Mouse (Mus musculus): Measurements from ENCODE around the gene Slc10a1. TPM values are rescaled to one million over a fixed set of nuclear protein-coding genes. Genes with fewer than 3 reads are reported as not detected.

Slc10a1 gene
- 0.80 and 1.4 TPM in 2 replicates for polyA plus RNA-seq (2015; fragmentation: Nextera tagmentation; extraction: Ambion mirVana)

- WGBS: 80% methylated on average over 5 of the region's 5 CpGs
- H3K9ac ChIP-seq (ENCODE audit: low read length): no peak within 1 kb of the TSS
Measured at GRCm38 (mm10) chr12:80968605-80969004, at the start of gene Slc10a1. Gene Slc10a1 (minus strand): TSS chr12:80968705.

GRCm38 (mm10) chr12:81017624-81018023 is 49.1 kb upstream of the Slc10a1 start:
- no peak overlapping the region for H3K27ac ChIP-seq (ENCODE audit: low read length)
- no peak overlapping the region for H3K4me3 ChIP-seq (ENCODE audit: low read length)
- H3K4me1 ChIP-seq (replicated peaks; ENCODE audit: control insufficient read depth, insufficient read depth, low read length): no peaks in the 10 kb centered on the region
- WGBS: 90% methylated on average over 12 of the region's 12 CpGs
- H3K4me2 ChIP-seq (ENCODE audit: low read depth, low read length): no peak overlapping the region
- no peaks in the 10 kb centered on the region for H3K9me3 ChIP-seq (ENCODE audit: control insufficient read depth, low read length)
- H3K9ac ChIP-seq (ENCODE audit: low read length): no peak overlapping the region
- ATAC-seq (ENCODE audit: low read depth): no peak
- no peaks in the 10 kb centered on the region for H3K36me3 ChIP-seq (ENCODE audit: control insufficient read depth, insufficient read depth, low read length)
- H3K27me3 ChIP-seq (ENCODE audit: control insufficient read depth, insufficient read depth, low read depth, low read length): no peaks in the 10 kb centered on the region

More at GRCm38 (mm10) chr12:80968605-80969004, at the start of gene Slc10a1:
- no peak for ATAC-seq (ENCODE audit: low read depth)
- Histone ChIP-seq H3K36me3 (ENCODE audit: control insufficient read depth, insufficient read depth, low read length) (no peaks in the 10 kb centered on the region), H3K27me3 (ENCODE audit: control insufficient read depth, insufficient read depth, low read depth, low read length) (no peaks in the 10 kb centered on the region), H3K4me1 (replicated peaks; ENCODE audit: control insufficient read depth, insufficient read depth, low read length) (no peaks in the 10 kb centered on the region), H3K27ac (ENCODE audit: low read length) (no peak within 1 kb of the TSS), H3K9me3 (ENCODE audit: control insufficient read depth, low read length) (no peaks in the 10 kb centered on the region), H3K4me2 (ENCODE audit: low read depth, low read length) (no peak within 1 kb of the TSS), H3K4me3 (ENCODE audit: low read length) (no peak within 1 kb of the TSS)

DNA sequence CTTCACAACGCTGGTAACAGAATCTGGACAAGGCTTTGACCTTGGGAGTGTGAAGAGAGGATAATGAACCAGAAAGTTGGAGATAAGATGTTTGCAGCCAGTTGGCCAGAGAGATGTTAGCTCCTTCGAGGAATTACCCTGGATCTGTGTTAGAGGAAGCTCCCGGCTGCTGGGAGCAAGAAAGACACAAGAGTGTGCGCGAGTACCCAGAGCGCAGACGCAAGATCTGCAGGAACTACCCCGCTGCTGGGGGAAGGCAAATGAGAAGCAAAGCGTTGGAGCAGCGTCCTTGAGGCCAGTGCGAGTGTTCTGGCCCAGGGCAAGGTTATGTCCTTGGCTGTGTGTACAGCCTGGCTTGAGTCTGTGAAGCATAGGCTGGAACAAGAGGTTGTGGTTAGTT is 45.0 kb upstream of the Slc10a1 start:
- no peak overlapping the region for H3K27ac ChIP-seq (ENCODE audit: low read length)
- no peak for ATAC-seq (ENCODE audit: low read depth)
- no peaks in the 10 kb centered on the region for H3K27me3 ChIP-seq (ENCODE audit: control insufficient read depth, insufficient read depth, low read depth, low read length)
- H3K36me3 ChIP-seq (ENCODE audit: control insufficient read depth, insufficient read depth, low read length): no peaks in the 10 kb centered on the region
- 64% methylated on average over 11 of the region's 11 CpGs for WGBS
- no peak overlapping the region for H3K4me2 ChIP-seq (ENCODE audit: low read depth, low read length)
- no peaks in the 10 kb centered on the region for H3K9me3 ChIP-seq (ENCODE audit: control insufficient read depth, low read length)
- no peak overlapping the region for H3K4me3 ChIP-seq (ENCODE audit: low read length)
- H3K9ac ChIP-seq (ENCODE audit: low read length): no peak overlapping the region
- H3K4me1 ChIP-seq (replicated peaks; ENCODE audit: control insufficient read depth, insufficient read depth, low read length): no peaks in the 10 kb centered on the region

DNA sequence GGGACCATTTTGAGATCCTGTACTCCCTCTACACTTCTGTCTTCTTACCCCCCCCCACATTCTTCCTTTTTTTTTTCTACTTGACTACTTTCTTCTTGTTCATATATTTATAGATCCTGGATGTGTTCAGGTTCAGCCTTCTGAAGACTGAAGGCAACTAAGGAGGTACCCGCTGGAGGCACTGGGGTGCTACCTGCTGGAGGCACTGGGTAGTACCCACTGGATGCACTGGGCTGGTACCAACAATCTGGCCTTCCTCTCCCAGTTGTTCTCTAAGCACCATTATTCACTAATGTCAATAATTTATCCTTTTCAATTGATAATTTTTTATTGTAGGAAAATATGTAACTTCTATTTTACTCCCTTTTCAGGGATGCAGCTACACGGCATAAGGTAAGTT is 43.5 kb upstream of the Slc10a1 start:
- H3K4me1 ChIP-seq (replicated peaks; ENCODE audit: control insufficient read depth, insufficient read depth, low read length): no peaks in the 10 kb centered on the region
- no peaks in the 10 kb centered on the region for H3K27me3 ChIP-seq (ENCODE audit: control insufficient read depth, insufficient read depth, low read depth, low read length)
- H3K4me3 ChIP-seq (ENCODE audit: low read length): no peak overlapping the region
- no peak overlapping the region for H3K27ac ChIP-seq (ENCODE audit: low read length)
- WGBS: 78% methylated on average over 2 of the region's 2 CpGs
- no peak for ATAC-seq (ENCODE audit: low read depth)
- no peaks in the 10 kb centered on the region for H3K36me3 ChIP-seq (ENCODE audit: control insufficient read depth, insufficient read depth, low read length)
- no peak overlapping the region for H3K4me2 ChIP-seq (ENCODE audit: low read depth, low read length)
- no peak overlapping the region for H3K9ac ChIP-seq (ENCODE audit: low read length)
- no peaks in the 10 kb centered on the region for H3K9me3 ChIP-seq (ENCODE audit: control insufficient read depth, low read length)

GRCm38 (mm10) chr12:81009813-81010212 is 41.3 kb upstream of the Slc10a1 start:
- no peaks in the 10 kb centered on the region for H3K36me3 ChIP-seq (ENCODE audit: control insufficient read depth, insufficient read depth, low read length)
- no peak overlapping the region for H3K9ac ChIP-seq (ENCODE audit: low read length)
- no peak overlapping the region for H3K4me3 ChIP-seq (ENCODE audit: low read length)
- H3K9me3 ChIP-seq (ENCODE audit: control insufficient read depth, low read length): no peaks in the 10 kb centered on the region
- H3K4me2 ChIP-seq (ENCODE audit: low read depth, low read length): no peak overlapping the region
- H3K27ac ChIP-seq (ENCODE audit: low read length): no peak overlapping the region
- H3K27me3 ChIP-seq (ENCODE audit: control insufficient read depth, insufficient read depth, low read depth, low read length): no peaks in the 10 kb centered on the region
- no peaks in the 10 kb centered on the region for H3K4me1 ChIP-seq (replicated peaks; ENCODE audit: control insufficient read depth, insufficient read depth, low read length)
- ATAC-seq (ENCODE audit: low read depth): no peak
- 26% methylated on average over 3 of the region's 3 CpGs for WGBS

DNA sequence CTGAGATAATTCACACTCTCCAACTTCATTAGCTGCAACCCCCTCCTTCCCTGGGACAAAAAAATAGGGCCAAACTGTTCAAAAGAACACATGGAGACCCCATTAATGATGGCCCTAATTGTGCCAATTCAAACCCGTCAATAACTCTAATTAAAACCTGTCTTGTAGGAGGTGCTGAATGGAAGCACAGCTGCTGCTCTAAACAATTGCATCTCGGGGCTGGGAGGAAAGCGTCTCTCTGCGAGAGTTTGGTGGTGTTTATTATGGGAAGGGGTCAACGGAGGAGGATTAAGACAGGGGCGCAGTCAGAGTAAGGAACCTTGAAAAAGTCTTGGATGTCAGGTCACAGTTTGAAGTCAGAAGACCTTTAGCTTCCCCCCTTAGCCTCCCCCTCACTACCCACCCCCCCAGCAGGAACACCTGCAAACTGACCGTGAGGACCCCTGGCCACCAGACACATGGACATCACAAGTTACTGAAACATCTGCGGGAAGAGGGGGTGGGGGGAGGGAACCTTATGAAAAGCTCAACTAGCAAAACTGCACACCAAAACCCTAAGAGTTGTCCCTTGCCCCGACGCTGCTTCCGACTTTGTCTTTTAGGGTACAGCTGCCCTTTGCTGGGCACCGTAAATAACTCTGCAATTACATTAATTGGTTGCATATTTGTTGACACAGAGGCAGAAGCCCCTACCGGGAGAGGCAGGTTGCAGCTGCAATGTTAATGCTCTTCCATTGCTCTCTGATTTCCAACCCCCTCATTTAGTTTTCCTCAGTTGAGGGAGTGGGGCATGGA is 34.5 kb upstream of the Slc10a1 start:
- no peaks in the 10 kb centered on the region for H3K36me3 ChIP-seq (ENCODE audit: control insufficient read depth, insufficient read depth, low read length)
- H3K4me1 ChIP-seq (replicated peaks; ENCODE audit: control insufficient read depth, insufficient read depth, low read length): no peaks in the 10 kb centered on the region; the same call in 1 of the 2 replicates
- H3K27me3 ChIP-seq (ENCODE audit: control insufficient read depth, insufficient read depth, low read depth, low read length): peaks cover 9% of the 10 kb centered on the region
- H3K27ac ChIP-seq (ENCODE audit: low read length): no peak overlapping the region
- WGBS: 38% methylated on average over 13 of the region's 13 CpGs
- no peak overlapping the region for H3K4me2 ChIP-seq (ENCODE audit: low read depth, low read length)
- no peak overlapping the region for H3K9ac ChIP-seq (ENCODE audit: low read length)
- no peaks in the 10 kb centered on the region for H3K9me3 ChIP-seq (ENCODE audit: control insufficient read depth, low read length)
- ATAC-seq (ENCODE audit: low read depth): no peak
- no peak overlapping the region for H3K4me3 ChIP-seq (ENCODE audit: low read length)

DNA sequence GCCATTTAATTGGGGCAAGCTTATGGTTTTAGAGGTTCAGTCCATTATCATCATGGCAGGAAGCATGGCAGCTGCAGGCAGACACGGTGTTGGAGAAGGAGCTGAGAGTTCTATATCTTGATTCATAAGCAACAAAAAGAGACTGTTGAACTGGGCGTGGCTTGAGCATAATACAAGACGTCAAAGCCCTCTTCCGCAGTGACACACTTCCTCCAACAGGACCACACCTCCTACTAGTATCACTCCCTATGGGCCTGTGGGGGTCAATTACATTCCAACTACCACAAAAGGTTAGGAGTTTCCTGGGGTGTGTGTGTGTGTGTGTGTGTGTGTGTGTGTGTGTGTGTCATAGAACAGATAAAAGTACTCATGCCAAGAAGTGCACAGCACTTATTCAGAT is 32.4 kb upstream of the Slc10a1 start:
- no peak for ATAC-seq (ENCODE audit: low read depth)
- Histone ChIP-seq H3K9me3 (ENCODE audit: control insufficient read depth, low read length) (no peaks in the 10 kb centered on the region), H3K36me3 (ENCODE audit: control insufficient read depth, insufficient read depth, low read length) (no peaks in the 10 kb centered on the region), H3K27ac (ENCODE audit: low read length) (no peak overlapping the region), H3K27me3 (ENCODE audit: control insufficient read depth, insufficient read depth, low read depth, low read length) (peaks cover 14% of the 10 kb centered on the region), H3K4me3 (ENCODE audit: low read length) (no peak overlapping the region), H3K4me1 (replicated peaks; ENCODE audit: control insufficient read depth, insufficient read depth, low read length) (no peaks in the 10 kb centered on the region; the same call in 1 of the 2 replicates), H3K4me2 (ENCODE audit: low read depth, low read length) (no peak overlapping the region), H3K9ac (ENCODE audit: low read length) (no peak overlapping the region)
- 61% methylated on average over 4 of the region's 4 CpGs for WGBS

GRCm38 (mm10) chr12:80998528-80999221 is 30.2 kb upstream of the Slc10a1 start:
- Histone ChIP-seq H3K27ac (ENCODE audit: low read length) (no peak overlapping the region), H3K9me3 (ENCODE audit: control insufficient read depth, low read length) (no peaks in the 10 kb centered on the region), H3K9ac (ENCODE audit: low read length) (no peak overlapping the region), H3K4me1 (replicated peaks; ENCODE audit: control insufficient read depth, insufficient read depth, low read length) (no peaks in the 10 kb centered on the region; the same call in 1 of the 2 replicates), H3K27me3 (ENCODE audit: control insufficient read depth, insufficient read depth, low read depth, low read length) (peaks cover 14% of the 10 kb centered on the region), H3K4me3 (ENCODE audit: low read length) (0 out of 2 replicates have a peak overlapping the region, but pooled peaks have one; percentile 1), H3K36me3 (ENCODE audit: control insufficient read depth, insufficient read depth, low read length) (no peaks in the 10 kb centered on the region), H3K4me2 (ENCODE audit: low read depth, low read length) (peak overlapping the region; percentile 39)
- WGBS: 6% methylated on average over 33 of the region's 33 CpGs
- no peak for ATAC-seq (ENCODE audit: low read depth)

DNA sequence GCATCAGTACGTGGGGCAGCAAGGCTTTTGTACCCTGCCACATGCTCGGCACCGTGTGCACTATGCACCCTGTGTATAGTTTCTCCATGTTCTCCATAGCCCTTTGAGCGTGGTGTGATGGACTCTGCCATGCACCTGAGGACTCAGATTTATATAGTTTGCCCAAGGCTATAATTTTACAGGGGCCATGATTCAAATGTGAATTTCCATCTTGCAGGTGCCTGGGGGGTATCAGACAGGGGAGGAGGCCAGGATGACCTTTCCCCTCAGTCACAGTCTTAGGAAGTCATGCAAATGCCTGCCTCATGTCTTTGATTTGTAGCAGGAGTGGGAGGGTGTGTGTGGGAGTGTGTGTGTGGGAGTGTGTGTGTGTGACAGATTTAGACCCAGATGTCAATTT is 29.1 kb upstream of the Slc10a1 start:
- no peaks in the 10 kb centered on the region for H3K36me3 ChIP-seq (ENCODE audit: control insufficient read depth, insufficient read depth, low read length)
- no peak for ATAC-seq (ENCODE audit: low read depth)
- no peak overlapping the region for H3K4me2 ChIP-seq (ENCODE audit: low read depth, low read length)
- no peaks in the 10 kb centered on the region for H3K9me3 ChIP-seq (ENCODE audit: control insufficient read depth, low read length)
- H3K27me3 ChIP-seq (ENCODE audit: control insufficient read depth, insufficient read depth, low read depth, low read length): peaks cover 14% of the 10 kb centered on the region
- H3K4me1 ChIP-seq (replicated peaks; ENCODE audit: control insufficient read depth, insufficient read depth, low read length): no peaks in the 10 kb centered on the region; the same call in 1 of the 2 replicates
- H3K27ac ChIP-seq (ENCODE audit: low read length): no peak overlapping the region
- no peak overlapping the region for H3K4me3 ChIP-seq (ENCODE audit: low read length)
- H3K9ac ChIP-seq (ENCODE audit: low read length): no peak overlapping the region
- WGBS: 81% methylated on average over 4 of the region's 4 CpGs

Data from lung, embryonic 16.5 days (tissue).